Mouse (Mus musculus) hindbrain, embryonic 16.5 days (tissue): Measurements from ENCODE around the gene Trim65. TPM values are rescaled to one million over a fixed set of nuclear protein-coding genes. Genes with fewer than 3 reads are reported as not detected.

ENCODE experiments used
- ATAC-seq: fragments of 200-750 bp; cut with Nextera tagmentation; 2 replicates; pipeline ENCODE4 v1.8.0; 2017; ENCODE audit warnings: moderate TSS enrichment, moderate library complexity
- H3K27ac ChIP-seq: fragments of 300-500 bp; sonication (generic); 2 replicates; pipeline ENCODE4 v1.5.1; 2014; ENCODE audit warnings: low read depth, mild to moderate bottlenecking, control low read depth, low read length, moderate library complexity
- H3K27me3 ChIP-seq: fragments of 300-500 bp; sonication (generic); replicated peaks from 2 replicates; pipeline ENCODE4 v1.6.1; 2014; ENCODE audit warnings: low read length; ENCODE audit not compliant: control insufficient read depth, insufficient read depth
- H3K36me3 ChIP-seq: fragments of 300-500 bp; sonication (generic); 2 replicates; pipeline ENCODE4 v1.6.1; 2014; ENCODE audit warnings: mild to moderate bottlenecking, low read length, moderate library complexity, mixed read lengths; ENCODE audit not compliant: control insufficient read depth, insufficient read depth
- H3K4me1 ChIP-seq: fragments of 300-500 bp; sonication (generic); 2 replicates; pipeline ENCODE4 v1.6.1; 2014; ENCODE audit warnings: low read depth, low read length; ENCODE audit not compliant: control insufficient read depth, insufficient read depth
- H3K4me2 ChIP-seq: fragments of 300-500 bp; sonication (generic); 2 replicates; pipeline ENCODE4 v1.6.1; 2014; ENCODE audit warnings: mild to moderate bottlenecking, low read length, control low read depth, moderate library complexity
- H3K4me3 ChIP-seq: fragments of 300-500 bp; sonication (generic); 2 replicates; pipeline ENCODE4 v1.5.1; 2014; ENCODE audit warnings: mild to moderate bottlenecking, low read length, control low read depth, moderate library complexity
- H3K9ac ChIP-seq: fragments of 300-500 bp; sonication (generic); 2 replicates; pipeline ENCODE4 v1.6.1; 2014; ENCODE audit warnings: low read depth, mild to moderate bottlenecking, control low read depth, low read length, moderate library complexity
- H3K9me3 ChIP-seq: fragments of 300-500 bp; sonication (generic); 2 replicates; pipeline ENCODE4 v1.6.1; 2014; ENCODE audit warnings: mild to moderate bottlenecking, low read length, moderate library complexity; ENCODE audit not compliant: control insufficient read depth
- WGBS: fragments of 180-500 bp; shearing (Covaris S2); extraction: QIAGEN DNeasy Blood & Tissue Kit; methylation state at CpG from one replicate; pipeline ENCODE4 v1.1.7; 2014; 5-methylcytosine and 5-hydroxymethylcytosine counted together
- polyA plus RNA-seq: library from polyadenylated mRNA; unstranded; fragments of >200 nt; fragmentation: Nextera tagmentation; extraction: Ambion mirVana; gene quantifications from 2 replicates; pipeline ENCODE4 v1.2.1, GENCODE M21; 2015

The Trim65 gene
- polyA plus RNA-seq, 1 experiment from 2014 or later: 3.0 TPM

DNA sequence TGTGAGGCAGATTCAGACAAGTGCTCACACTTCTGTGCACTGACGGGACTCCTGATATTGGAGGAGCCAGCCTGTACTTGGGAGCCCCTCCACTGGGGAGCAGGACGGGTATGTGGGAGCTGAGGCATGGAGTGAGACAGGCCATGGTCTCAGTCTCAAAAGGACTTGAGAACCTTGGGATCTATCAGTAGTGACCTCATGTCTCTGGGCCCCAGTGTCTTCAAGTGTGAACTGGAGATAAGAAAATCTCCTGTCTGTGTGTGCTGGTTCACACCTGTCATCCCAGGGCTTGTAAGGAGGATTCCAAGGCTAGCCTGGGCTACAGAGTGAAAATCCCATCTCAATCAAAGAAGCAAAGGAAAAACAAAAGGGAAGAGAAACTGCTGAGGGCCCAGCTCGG, 12.5 kb upstream of the Trim65 start:
- H3K4me2 ChIP-seq: no peak overlapping the region
- H3K27ac ChIP-seq: no peak overlapping the region
- ATAC-seq: no peak
- 89% methylated on average over 3 of the region's 3 CpGs for WGBS
- peaks cover 39% of the 10 kb centered on the region for H3K36me3 ChIP-seq
- no peak overlapping the region for H3K9ac ChIP-seq
- H3K4me3 ChIP-seq: no peak overlapping the region
- no peaks in the 10 kb centered on the region for H3K27me3 ChIP-seq
- H3K4me1 ChIP-seq: no peaks in the 10 kb centered on the region; the same call in 1 of the 2 replicates
- H3K9me3 ChIP-seq: no peaks in the 10 kb centered on the region

GRCm38 (mm10) chr11:116142211-116142991, 11.5 kb upstream of the Trim65 start:
- Histone ChIP-seq H3K9ac (no peak overlapping the region), H3K27me3 (no peaks in the 10 kb centered on the region), H3K4me2 (no peak overlapping the region), H3K9me3 (no peaks in the 10 kb centered on the region), H3K4me1 (peaks cover 4% of the 10 kb centered on the region), H3K36me3 (peaks cover 33% of the 10 kb centered on the region), H3K4me3 (no peak overlapping the region), H3K27ac (no peak overlapping the region)
- WGBS: 65% methylated on average over 10 of the region's 10 CpGs
- ATAC-seq: no peak

- Histone ChIP-seq H3K9me3 (no peaks in the 10 kb centered on the region), H3K4me3 (peak within 1 kb of the TSS; percentile 66), H3K9ac (peak within 1 kb of the TSS; percentile 79), H3K27me3 (no peaks in the 10 kb centered on the region), H3K4me1 (peaks cover 6% of the 10 kb centered on the region), H3K27ac (peak within 1 kb of the TSS; percentile 65), H3K36me3 (peaks cover 15% of the 10 kb centered on the region), H3K4me2 (peak within 1 kb of the TSS; percentile 65)
- 0% methylated on average over 53 of the region's 60 CpGs for WGBS
- ATAC-seq: peak; percentile 96
Measured at GRCm38 (mm10) chr11:116138468-116139138, 7.7 kb upstream of the Trim65 start, which contains the start of gene Mrpl38. Mrpl38 (minus strand) TSS chr11:116138868.

- WGBS: 1% methylated on average over 20 of the region's 20 CpGs
- Histone ChIP-seq H3K36me3 (peaks cover 11% of the 10 kb centered on the region), H3K27me3 (no peaks in the 10 kb centered on the region), H3K4me1 (peaks cover 6% of the 10 kb centered on the region), H3K9me3 (no peaks in the 10 kb centered on the region), H3K4me2 (peak overlapping the region; percentile 65), H3K27ac (peak overlapping the region; percentile 65), H3K4me3 (peak overlapping the region; percentile 66), H3K9ac (peak overlapping the region; percentile 79)
- no peak; the same call in 1 of the 2 replicates for ATAC-seq
Measured at GRCm38 (mm10) chr11:116138096-116138467, 7.2 kb upstream of the Trim65 start.

DNA sequence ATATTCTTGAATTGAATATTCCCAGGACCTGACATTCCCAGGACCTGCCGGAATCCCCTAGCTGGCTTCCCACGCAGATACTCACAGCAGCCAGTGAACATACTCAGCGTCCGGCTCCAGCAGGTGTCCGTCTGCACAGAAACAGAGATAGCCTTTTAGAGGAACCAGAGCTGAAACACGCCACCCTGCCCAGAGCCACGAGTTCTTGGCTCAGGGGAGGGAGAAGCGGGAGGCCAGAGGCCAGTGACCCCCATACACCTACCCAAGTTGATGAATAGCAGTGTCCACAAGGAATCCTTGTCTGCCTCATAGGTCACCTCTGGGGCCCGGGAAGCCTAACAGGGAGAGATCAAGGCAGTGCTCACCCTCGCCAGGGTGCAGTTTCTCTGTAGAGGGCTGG, 3.2 kb upstream of the Trim65 start:
- 92% methylated on average over 10 of the region's 10 CpGs for WGBS
- no peak overlapping the region for H3K4me3 ChIP-seq
- no peak overlapping the region for H3K9ac ChIP-seq
- no peak overlapping the region for H3K27ac ChIP-seq
- 0 out of 2 replicates have a peak, but pooled peaks cover 3% of the 10 kb centered on the region for H3K36me3 ChIP-seq
- no peaks in the 10 kb centered on the region for H3K9me3 ChIP-seq
- no peak for ATAC-seq
- H3K4me2 ChIP-seq: no peak overlapping the region
- H3K27me3 ChIP-seq: no peaks in the 10 kb centered on the region
- peaks cover 27% of the 10 kb centered on the region for H3K4me1 ChIP-seq

DNA sequence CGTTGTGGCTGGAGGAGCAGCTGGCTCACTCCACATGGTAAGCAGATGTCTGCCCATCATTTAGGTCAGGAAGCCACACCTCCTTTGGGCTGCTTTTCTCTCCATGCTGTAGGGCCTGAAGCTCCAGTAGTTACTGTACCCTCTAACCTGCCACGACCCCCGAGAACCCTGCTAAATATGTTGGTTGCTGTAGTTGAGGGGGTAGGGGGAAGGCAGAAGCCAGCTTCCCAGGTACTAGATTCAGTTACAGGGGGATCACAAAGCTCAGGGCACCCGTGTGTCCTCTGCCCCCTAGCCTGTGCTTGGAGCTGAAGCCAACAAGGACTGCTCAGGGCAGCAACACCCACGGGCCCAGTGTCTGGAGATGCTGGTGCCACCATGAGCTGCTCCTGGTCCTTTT, 2.6 kb upstream of the Trim65 start:
- H3K4me3 ChIP-seq: no peak overlapping the region
- WGBS: 72% methylated on average over 4 of the region's 5 CpGs
- ATAC-seq: no peak

GRCm38 (mm10) chr11:116132366-116133333, 1.7 kb upstream of the Trim65 start:
- 85% methylated on average over 16 of the region's 16 CpGs for WGBS
- no peaks in the 10 kb centered on the region for H3K27me3 ChIP-seq
- H3K9ac ChIP-seq: no peak overlapping the region
- ATAC-seq: no peak
- no peak overlapping the region for H3K4me3 ChIP-seq
- H3K27ac ChIP-seq: no peak overlapping the region
- H3K36me3 ChIP-seq: 0 out of 2 replicates have a peak, but pooled peaks cover 3% of the 10 kb centered on the region
- H3K9me3 ChIP-seq: no peaks in the 10 kb centered on the region
- no peak overlapping the region for H3K4me2 ChIP-seq
- H3K4me1 ChIP-seq: peaks cover 27% of the 10 kb centered on the region

More for the DNA sequence above, 2.6 kb upstream of the Trim65 start:
- Histone ChIP-seq H3K9ac (no peak overlapping the region), H3K4me2 (no peak overlapping the region), H3K27me3 (no peaks in the 10 kb centered on the region), H3K27ac (no peak overlapping the region), H3K9me3 (no peaks in the 10 kb centered on the region), H3K36me3 (0 out of 2 replicates have a peak, but pooled peaks cover 3% of the 10 kb centered on the region), H3K4me1 (peaks cover 27% of the 10 kb centered on the region)

GRCm38 (mm10) chr11:116131349-116132170, 632 bp upstream of the Trim65 start:
- H3K27me3 ChIP-seq: no peaks in the 10 kb centered on the region
- H3K4me2 ChIP-seq: peak overlapping the region; percentile 77
- H3K36me3 ChIP-seq: 0 out of 2 replicates have a peak, but pooled peaks cover 3% of the 10 kb centered on the region
- 79% methylated on average over 15 of the region's 15 CpGs for WGBS
- H3K9me3 ChIP-seq: no peaks in the 10 kb centered on the region
- peaks cover 25% of the 10 kb centered on the region for H3K4me1 ChIP-seq
- no peak for ATAC-seq
- H3K27ac ChIP-seq: peak overlapping the region; percentile 94
- H3K4me3 ChIP-seq: peak overlapping the region; percentile 61
- peak overlapping the region; percentile 84 for H3K9ac ChIP-seq
